Mouse (Mus musculus): ENCODE measurements at regions not wholly inside any gene's neighbourhood (a gene's known extent, or its start where the extent isn't known, plus 50 kb on each side); places are given as distances from the start of the nearest gene placed in this dataset.
A peak's percentile ranks its signal among the peaks of the same experiment; 100 is the strongest.

- DNase-seq (ENCODE audit: low spot score) (no peak), ATAC-seq (ENCODE audit: insufficient read depth, low FRiP score, low TSS enrichment) (no peak)
- peaks cover 9% of the 10 kb centered on the region for H3K4me1 ChIP-seq (ENCODE audit: control insufficient read depth, insufficient read depth, low read length)
- H3K9me3 ChIP-seq (ENCODE audit: control insufficient read depth, low read length), result no peaks in the 10 kb centered on the region
- no peak overlapping the region for H3K27ac ChIP-seq (ENCODE audit: low read depth, low read length)
- H3K4me3 ChIP-seq (ENCODE audit: low read depth, low read length), result no peak overlapping the region
- H3K4me2 ChIP-seq (ENCODE audit: low read depth), result no peak overlapping the region
- no peaks in the 10 kb centered on the region for H3K36me3 ChIP-seq (ENCODE audit: control insufficient read depth, insufficient read depth, low read length)
- H3K27me3 ChIP-seq (ENCODE audit: control insufficient read depth, insufficient read depth, low read length), result no peaks in the 10 kb centered on the region
- H3K9ac ChIP-seq (ENCODE audit: low read length), result no peak overlapping the region
- WGBS, result 89% methylated on average over 8 of the region's 8 CpGs
Measured at GRCm38 (mm10) chr13:46182851-46183250, 90.7 kb upstream of the Stmnd1 start.

GRCm38 (mm10) chr13:46180606-46181133 lies 92.9 kb upstream of the Stmnd1 start:
- Histone ChIP-seq H3K27me3 (ENCODE audit: control insufficient read depth, insufficient read depth, low read length) (no peaks in the 10 kb centered on the region), H3K9ac (ENCODE audit: low read length) (no peak overlapping the region; the same call in 1 of the 2 replicates), H3K27ac (ENCODE audit: low read depth, low read length) (0 out of 2 replicates have a peak overlapping the region, but pooled peaks have one; percentile 21), H3K4me2 (ENCODE audit: low read depth) (peak overlapping the region; percentile 31), H3K4me1 (ENCODE audit: control insufficient read depth, insufficient read depth, low read length) (peaks cover 9% of the 10 kb centered on the region), H3K9me3 (ENCODE audit: control insufficient read depth, low read length) (no peaks in the 10 kb centered on the region), H3K36me3 (ENCODE audit: control insufficient read depth, insufficient read depth, low read length) (no peaks in the 10 kb centered on the region), H3K4me3 (ENCODE audit: low read depth, low read length) (no peak overlapping the region)
- DNase-seq (ENCODE audit: low spot score), result peak; percentile 43
- ATAC-seq (ENCODE audit: insufficient read depth, low FRiP score, low TSS enrichment), result no peak
- 25% methylated on average over 12 of the region's 12 CpGs for WGBS

- no peak overlapping the region for H3K4me2 ChIP-seq (ENCODE audit: low read depth)
- H3K27me3 ChIP-seq (ENCODE audit: control insufficient read depth, insufficient read depth, low read length), result no peaks in the 10 kb centered on the region
- H3K9ac ChIP-seq (ENCODE audit: low read length), result no peak overlapping the region
- H3K27ac ChIP-seq (ENCODE audit: low read depth, low read length), result no peak overlapping the region
- H3K4me1 ChIP-seq (ENCODE audit: control insufficient read depth, insufficient read depth, low read length), result peaks cover 9% of the 10 kb centered on the region
- H3K4me3 ChIP-seq (ENCODE audit: low read depth, low read length), result no peak overlapping the region
- 84% methylated on average over 3 of the region's 3 CpGs for WGBS
- ATAC-seq (ENCODE audit: insufficient read depth, low FRiP score, low TSS enrichment), result no peak
- no peaks in the 10 kb centered on the region for H3K9me3 ChIP-seq (ENCODE audit: control insufficient read depth, low read length)
- no peak for DNase-seq (ENCODE audit: low spot score)
- H3K36me3 ChIP-seq (ENCODE audit: control insufficient read depth, insufficient read depth, low read length), result no peaks in the 10 kb centered on the region
Measured at GRCm38 (mm10) chr13:46179916-46180315, 93.6 kb upstream of the Stmnd1 start.

GRCm38 (mm10) chr13:46173103-46173502 lies 100.4 kb upstream of the Stmnd1 start:
- no peak overlapping the region for H3K9ac ChIP-seq (ENCODE audit: low read length)
- WGBS, result 46% methylated on average over 8 of the region's 8 CpGs
- H3K27me3 ChIP-seq (ENCODE audit: control insufficient read depth, insufficient read depth, low read length), result no peaks in the 10 kb centered on the region
- H3K27ac ChIP-seq (ENCODE audit: low read depth, low read length), result no peak overlapping the region
- H3K4me2 ChIP-seq (ENCODE audit: low read depth), result no peak overlapping the region
- no peak overlapping the region for H3K4me3 ChIP-seq (ENCODE audit: low read depth, low read length)
- no peak for ATAC-seq (ENCODE audit: insufficient read depth, low FRiP score, low TSS enrichment)
- DNase-seq (ENCODE audit: low spot score), result no peak
- H3K36me3 ChIP-seq (ENCODE audit: control insufficient read depth, insufficient read depth, low read length), result no peaks in the 10 kb centered on the region
- H3K9me3 ChIP-seq (ENCODE audit: control insufficient read depth, low read length), result no peaks in the 10 kb centered on the region
- H3K4me1 ChIP-seq (ENCODE audit: control insufficient read depth, insufficient read depth, low read length), result no peaks in the 10 kb centered on the region

GRCm38 (mm10) chr13:46162025-46162374 lies 111.5 kb upstream of the Stmnd1 start:
- H3K9ac ChIP-seq (ENCODE audit: low read length), result no peak overlapping the region
- H3K4me3 ChIP-seq (ENCODE audit: low read depth, low read length), result no peak overlapping the region
- H3K9me3 ChIP-seq (ENCODE audit: control insufficient read depth, low read length), result no peaks in the 10 kb centered on the region
- H3K27me3 ChIP-seq (ENCODE audit: control insufficient read depth, insufficient read depth, low read length), result no peaks in the 10 kb centered on the region
- DNase-seq (ENCODE audit: low spot score), result peak; percentile 79
- H3K4me2 ChIP-seq (ENCODE audit: low read depth), result peak overlapping the region; percentile 15
- H3K4me1 ChIP-seq (ENCODE audit: control insufficient read depth, insufficient read depth, low read length), result 0 out of 2 replicates have a peak, but pooled peaks cover 3% of the 10 kb centered on the region
- H3K27ac ChIP-seq (ENCODE audit: low read depth, low read length), result no peak overlapping the region
- ATAC-seq (ENCODE audit: insufficient read depth, low FRiP score, low TSS enrichment), result no peak
- no peaks in the 10 kb centered on the region for H3K36me3 ChIP-seq (ENCODE audit: control insufficient read depth, insufficient read depth, low read length)
- WGBS, result 3% methylated on average over 10 of the region's 10 CpGs

GRCm38 (mm10) chr13:46161261-46162024 lies 112.1 kb upstream of the Stmnd1 start:
- Histone ChIP-seq H3K36me3 (ENCODE audit: control insufficient read depth, insufficient read depth, low read length) (no peaks in the 10 kb centered on the region), H3K27me3 (ENCODE audit: control insufficient read depth, insufficient read depth, low read length) (no peaks in the 10 kb centered on the region), H3K4me3 (ENCODE audit: low read depth, low read length) (no peak overlapping the region), H3K9ac (ENCODE audit: low read length) (no peak overlapping the region), H3K9me3 (ENCODE audit: control insufficient read depth, low read length) (no peaks in the 10 kb centered on the region), H3K4me1 (ENCODE audit: control insufficient read depth, insufficient read depth, low read length) (0 out of 2 replicates have a peak, but pooled peaks cover 3% of the 10 kb centered on the region), H3K4me2 (ENCODE audit: low read depth) (peak overlapping the region; percentile 15), H3K27ac (ENCODE audit: low read depth, low read length) (no peak overlapping the region)
- DNase-seq (ENCODE audit: low spot score), result no peak
- WGBS, result 39% methylated on average over 13 of the region's 13 CpGs
- ATAC-seq (ENCODE audit: insufficient read depth, low FRiP score, low TSS enrichment), result no peak

- H3K4me3 ChIP-seq (ENCODE audit: low read depth, low read length), result no peak overlapping the region
- 96% methylated on average over 14 of the region's 14 CpGs for WGBS
- ATAC-seq (ENCODE audit: insufficient read depth, low FRiP score, low TSS enrichment) (no peak), DNase-seq (ENCODE audit: low spot score) (no peak)
- no peaks in the 10 kb centered on the region for H3K9me3 ChIP-seq (ENCODE audit: control insufficient read depth, low read length)
- H3K4me2 ChIP-seq (ENCODE audit: low read depth), result no peak overlapping the region
- H3K4me1 ChIP-seq (ENCODE audit: control insufficient read depth, insufficient read depth, low read length), result 0 out of 2 replicates have a peak, but pooled peaks cover 3% of the 10 kb centered on the region
- H3K36me3 ChIP-seq (ENCODE audit: control insufficient read depth, insufficient read depth, low read length), result no peaks in the 10 kb centered on the region
- H3K27me3 ChIP-seq (ENCODE audit: control insufficient read depth, insufficient read depth, low read length), result no peaks in the 10 kb centered on the region
- H3K27ac ChIP-seq (ENCODE audit: low read depth, low read length), result no peak overlapping the region
- H3K9ac ChIP-seq (ENCODE audit: low read length), result no peak overlapping the region
Measured at GRCm38 (mm10) chr13:46159354-46159753, 114.2 kb upstream of the Stmnd1 start.

GRCm38 (mm10) chr13:46153282-46154260 lies 120.0 kb upstream of the Stmnd1 start:
- DNase-seq (ENCODE audit: low spot score) (no peak), ATAC-seq (ENCODE audit: insufficient read depth, low FRiP score, low TSS enrichment) (no peak)
- Histone ChIP-seq H3K36me3 (ENCODE audit: control insufficient read depth, insufficient read depth, low read length) (no peaks in the 10 kb centered on the region), H3K4me3 (ENCODE audit: low read depth, low read length) (no peak overlapping the region), H3K9ac (ENCODE audit: low read length) (no peak overlapping the region), H3K4me2 (ENCODE audit: low read depth) (no peak overlapping the region), H3K27ac (ENCODE audit: low read depth, low read length) (no peak overlapping the region), H3K27me3 (ENCODE audit: control insufficient read depth, insufficient read depth, low read length) (no peaks in the 10 kb centered on the region), H3K9me3 (ENCODE audit: control insufficient read depth, low read length) (no peaks in the 10 kb centered on the region), H3K4me1 (ENCODE audit: control insufficient read depth, insufficient read depth, low read length) (no peaks in the 10 kb centered on the region)
- 84% methylated on average over 14 of the region's 14 CpGs for WGBS
